Mouse (Mus musculus): Measurements from ENCODE around the gene Mcrip1.
"Not testable (repeated sequence)": the region's sequence is repeated elsewhere in the genome, so short reads cannot be mapped to it uniquely, and the experiment has no call there.

GRCm38 (mm10) chr11:120582982-120583293 is 33.4 kb upstream of the Mcrip1 start:
- TF ChIP-seq CTCF (IDR thresholded peaks at IDR 0.05; ENCODE audit: extremely low read depth, insufficient read length, insufficient replicate concordance, low read depth, low read length); POLR2A (IDR thresholded peaks at IDR 0.05; ENCODE audit: low read depth, low read length): not testable (repeated sequence)

All from small intestine, adult 2 months (tissue).